Mouse (Mus musculus) layer of hippocampus, adult 2 months (tissue): ENCODE measurements around the gene Tmem101. TPM values are rescaled to one million over a fixed set of nuclear protein-coding genes. Genes with fewer than 3 reads are reported as not detected.
"Not testable (repeated sequence)": the region's sequence is repeated elsewhere in the genome, so short reads cannot be mapped to it uniquely, and the experiment has no call there.

Source experiments
- DNase-seq, 2 experiments: peaks; one replicate each; pipeline ENCODE4 v3.0.0; 2022; ENCODE audit warnings: low spot score in 2 of 2
- H3K27ac ChIP-seq: fragments of 200-600 bp; 2 replicates; pipeline ENCODE4 v1.8.1; 2022
- H3K4me3 ChIP-seq: fragments of 200-600 bp; 2 replicates; pipeline ENCODE4 v1.8.1; 2022; ENCODE audit warnings: mild to moderate bottlenecking
- CTCF ChIP-seq: fragments of 200-600 bp; conservative IDR thresholded peaks from 2 replicates; pipeline ENCODE4 v1.8.1; 2022; ENCODE audit warnings: antibody characterized with exemption, mild to moderate bottlenecking, moderate library complexity
- total RNA-seq, 2 experiments: library from RNA; stranded (reverse); gene quantifications; 2 replicates each; pipeline ENCODE4 v1.2.3; 2021

Tmem101 gene
- total RNA-seq, 2 experiments from 2014 or later: 26.5 to 27.1 TPM

DNA sequence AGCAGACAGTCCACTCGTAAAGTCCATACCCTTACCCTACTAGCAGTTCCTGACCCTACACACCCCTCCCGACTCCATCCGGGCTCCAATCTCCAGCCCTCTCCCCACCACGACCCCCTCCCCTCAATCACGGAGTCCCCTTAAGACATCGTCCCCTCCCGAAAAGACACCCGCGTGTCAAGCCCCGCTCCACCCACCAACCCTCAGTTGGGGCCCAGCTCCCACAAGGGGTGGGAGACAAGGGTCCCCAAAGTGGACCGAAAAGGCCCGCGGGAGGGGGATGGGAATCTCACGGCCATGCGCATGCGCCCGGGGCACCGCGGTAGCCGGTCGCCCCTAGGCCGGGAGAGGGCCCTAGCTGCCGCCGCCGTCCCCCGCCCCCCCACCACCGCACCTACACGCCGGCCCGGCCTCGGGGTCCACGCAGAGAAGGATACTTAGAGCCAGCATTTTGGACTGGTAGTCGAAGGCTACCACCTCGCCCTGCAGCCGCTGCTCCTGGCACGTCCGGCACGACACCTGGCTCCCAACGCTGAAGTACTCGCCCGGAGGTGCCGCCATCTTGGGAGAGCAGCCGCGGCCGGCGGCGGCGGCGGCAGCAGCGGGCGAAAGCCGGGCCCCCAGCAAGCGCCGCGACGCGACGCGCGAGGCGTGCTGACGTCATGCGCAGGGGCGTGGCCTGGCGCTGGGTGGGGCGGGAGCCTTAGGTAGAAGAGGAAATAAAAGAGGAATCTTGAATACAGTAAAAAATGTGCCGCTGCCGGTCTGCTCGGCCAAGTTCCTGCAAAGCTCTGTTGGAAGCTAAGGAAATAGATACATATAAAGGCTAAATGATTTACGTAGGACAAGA lies 28.7 kb upstream of the Tmem101 start, which contains the start of gene Lsm12:
Gene Lsm12 (minus strand): TSS at position 651 of the 850 bp plus-strand sequence.
- peak; percentile 13; the same call in 1 of the 2 replicates for TF ChIP-seq CTCF
- peak; percentile 92 to 97 for DNase-seq
- Histone ChIP-seq H3K4me3 (peak within 1 kb of the TSS; percentile 94), H3K27ac (peak within 1 kb of the TSS; percentile 91)

DNA sequence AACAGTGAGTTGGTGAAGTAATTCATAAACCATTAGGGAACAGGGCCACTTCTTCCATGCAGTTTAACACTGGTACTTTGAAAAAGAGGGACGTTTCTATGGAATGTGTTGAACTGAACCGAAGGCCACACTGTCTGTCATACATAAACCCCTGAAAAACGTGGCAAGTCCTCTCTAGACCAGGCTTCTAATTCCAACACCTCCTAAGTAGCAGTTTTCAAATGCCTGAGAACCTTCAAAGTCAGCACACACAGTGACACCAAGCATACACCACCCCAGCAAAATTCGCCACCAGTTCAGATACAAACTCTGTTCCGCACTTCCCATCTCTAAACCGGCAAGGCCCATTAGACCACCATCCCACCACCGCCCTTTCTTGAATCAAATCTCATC lies 28.0 kb upstream of the Tmem101 start:
- Histone ChIP-seq H3K4me3 (peak overlapping the region; percentile 94), H3K27ac (peak overlapping the region; percentile 91)
- DNase-seq: no peak
- TF ChIP-seq CTCF: no peak

- no peak overlapping the region for H3K27ac ChIP-seq
- no peak overlapping the region for H3K4me3 ChIP-seq
- no peak for DNase-seq
- TF ChIP-seq CTCF: no peak
Observed at GRCm38 (mm10) chr11:102179836-102180235, 23.6 kb upstream of the Tmem101 start.

DNA sequence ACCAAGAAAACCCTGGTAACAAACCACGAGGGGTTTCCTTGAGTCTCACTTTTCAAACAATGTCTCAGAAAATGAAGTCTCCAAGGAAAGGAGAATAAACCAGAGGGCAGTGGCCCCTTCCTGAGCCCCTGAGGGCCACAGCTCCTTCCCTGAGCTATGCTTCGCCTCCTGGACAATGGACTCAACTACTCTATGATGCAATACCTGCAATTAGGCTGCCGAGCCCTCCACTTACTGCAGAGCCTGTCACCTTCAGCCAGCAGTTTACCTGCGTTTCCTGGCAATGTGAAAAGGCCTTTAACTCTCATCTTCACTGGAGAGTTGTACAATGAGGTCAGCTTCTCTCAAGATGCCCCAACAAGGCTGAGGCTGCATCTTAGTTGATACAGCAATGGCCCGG lies 12.5 kb upstream of the Tmem101 start:
- H3K4me3 ChIP-seq: no peak overlapping the region
- TF ChIP-seq CTCF: no peak
- DNase-seq: no peak

GRCm38 (mm10) chr11:102167539-102167938 lies 11.3 kb upstream of the Tmem101 start:
- Histone ChIP-seq H3K27ac (peak overlapping the region; percentile 58; the same call in 1 of the 2 replicates), H3K4me3 (no peak overlapping the region)
- TF ChIP-seq CTCF: no peak
- DNase-seq: no peak

More for the DNA sequence above, 12.5 kb upstream of the Tmem101 start:
- H3K27ac ChIP-seq: peak overlapping the region; percentile 58; the same call in 1 of the 2 replicates

DNA sequence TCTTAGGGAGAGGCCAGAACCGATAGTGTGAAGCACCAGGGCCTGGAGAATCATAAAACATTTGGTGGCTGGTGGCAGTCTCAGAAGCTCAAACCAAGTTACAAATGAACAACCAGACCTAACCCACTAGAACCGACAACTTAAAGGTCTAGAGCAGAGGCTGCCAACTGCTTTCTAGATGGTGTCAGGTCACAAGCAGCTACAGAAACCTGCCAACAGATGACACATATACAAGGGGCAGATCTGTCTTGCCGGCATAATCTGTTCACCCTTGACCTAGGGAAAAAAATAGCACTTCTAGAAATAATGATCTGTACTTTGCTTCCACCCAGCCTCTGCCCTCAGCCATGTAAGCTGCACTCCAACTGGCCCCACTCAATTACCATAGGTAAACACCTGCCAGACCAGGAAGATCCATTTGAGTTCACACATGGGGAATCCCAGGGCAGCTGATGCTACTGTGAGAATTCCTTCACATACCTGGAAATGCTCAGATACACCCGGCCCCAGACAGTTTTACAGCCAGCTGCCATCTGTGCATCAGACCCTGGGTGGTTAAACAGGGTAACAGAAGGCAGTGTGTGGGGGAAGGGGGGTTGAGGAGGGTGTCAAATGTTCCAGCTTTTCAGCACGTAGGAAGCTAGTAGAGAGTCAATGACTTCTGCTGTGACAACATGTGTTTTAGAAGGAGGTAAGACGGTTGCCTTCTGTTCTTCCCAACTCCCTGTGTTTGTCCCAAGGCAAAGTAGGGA lies 9.9 kb upstream of the Tmem101 start:
- no peak overlapping the region for H3K4me3 ChIP-seq
- peak overlapping the region; percentile 58 for H3K27ac ChIP-seq
- TF ChIP-seq CTCF: no peak
- DNase-seq: peak; percentile 52 to 73

- Histone ChIP-seq H3K27ac (no peak overlapping the region), H3K4me3 (no peak overlapping the region)
- no peak for DNase-seq
- no peak for TF ChIP-seq CTCF
Observed at GRCm38 (mm10) chr11:102159781-102160180, 3.6 kb upstream of the Tmem101 start.

DNA sequence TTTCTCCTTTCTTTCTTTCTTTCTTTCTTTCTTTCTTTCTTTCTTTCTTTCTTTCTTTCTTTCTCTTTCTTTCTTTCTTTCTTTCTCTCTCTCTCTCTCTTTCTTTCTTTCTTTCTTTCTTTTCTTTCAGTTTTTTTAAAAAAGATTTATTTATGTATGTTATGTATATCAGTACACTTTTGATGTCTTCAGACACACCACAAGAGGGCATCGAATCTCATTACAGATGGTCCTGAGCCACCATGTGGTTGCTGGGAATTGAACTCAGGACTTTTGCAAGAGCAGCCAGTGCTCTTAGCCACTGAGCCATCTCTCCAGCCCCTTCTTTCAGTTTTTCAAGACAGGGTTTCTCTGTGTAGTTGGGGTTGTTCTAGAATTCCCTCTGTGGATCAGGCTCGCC lies 1.8 kb upstream of the Tmem101 start:
- H3K27ac ChIP-seq, DNase-seq, H3K4me3 ChIP-seq: not testable (repeated sequence)
- TF ChIP-seq CTCF: peak; percentile 41

GRCm38 (mm10) chr11:102156786-102157089 lies 534 bp upstream of the Tmem101 start:
- peak overlapping the region; percentile 80 for H3K4me3 ChIP-seq
- DNase-seq: no peak

DNA sequence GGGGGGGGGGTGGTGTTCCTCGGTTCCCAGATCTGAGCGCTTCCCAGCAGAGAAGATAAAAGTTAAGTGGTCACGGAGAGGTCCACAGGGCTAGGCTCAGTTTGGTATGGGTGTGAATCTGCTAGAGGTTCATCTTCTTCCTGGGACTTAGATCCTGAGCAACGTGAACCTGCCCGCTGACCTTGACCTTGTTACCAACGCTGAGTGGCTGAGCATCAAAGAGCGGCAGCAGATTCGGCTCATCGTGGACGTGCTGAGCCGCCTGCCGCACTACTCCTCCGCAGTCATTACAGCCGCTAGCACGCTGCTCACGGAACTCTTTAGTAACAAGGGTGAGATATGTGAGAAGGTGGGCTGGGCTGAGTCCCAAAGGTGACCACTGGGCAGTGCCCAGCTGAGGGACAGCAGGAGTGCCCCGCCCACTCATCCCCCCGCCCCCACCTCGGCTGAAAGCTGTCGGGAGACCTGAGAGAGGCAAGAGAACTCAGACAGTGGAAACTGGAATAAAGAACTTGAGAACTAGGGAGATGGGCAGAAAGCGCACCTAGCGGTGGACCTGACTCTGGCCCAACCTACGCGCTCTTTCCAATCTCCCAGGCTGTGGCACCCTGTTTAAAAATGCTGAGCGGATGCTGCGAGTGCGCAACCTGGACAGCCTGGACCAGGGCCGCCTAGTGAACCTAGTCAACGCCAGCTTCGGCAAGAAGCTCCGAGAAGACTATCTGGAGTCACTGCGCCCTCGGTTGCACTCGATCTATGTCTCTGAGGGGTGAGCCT lies 8.8 kb downstream of the Tmem101 start:
- Histone ChIP-seq H3K4me3 (no peak overlapping the region), H3K27ac (no peak overlapping the region)
- DNase-seq: no peak
- no peak for TF ChIP-seq CTCF

More at GRCm38 (mm10) chr11:102156786-102157089, 534 bp upstream of the Tmem101 start:
- peak overlapping the region; percentile 88; the same call in 1 of the 2 replicates for H3K27ac ChIP-seq
- no peak for TF ChIP-seq CTCF

- no peak overlapping the region for H3K4me3 ChIP-seq
- H3K27ac ChIP-seq: no peak overlapping the region
- DNase-seq: no peak
- no peak for TF ChIP-seq CTCF
Observed at GRCm38 (mm10) chr11:102146531-102146930, 9.7 kb downstream of the Tmem101 start.

GRCm38 (mm10) chr11:102146005-102146404 lies 10.2 kb downstream of the Tmem101 start:
- H3K4me3 ChIP-seq: no peak overlapping the region
- no peak overlapping the region for H3K27ac ChIP-seq

DNA sequence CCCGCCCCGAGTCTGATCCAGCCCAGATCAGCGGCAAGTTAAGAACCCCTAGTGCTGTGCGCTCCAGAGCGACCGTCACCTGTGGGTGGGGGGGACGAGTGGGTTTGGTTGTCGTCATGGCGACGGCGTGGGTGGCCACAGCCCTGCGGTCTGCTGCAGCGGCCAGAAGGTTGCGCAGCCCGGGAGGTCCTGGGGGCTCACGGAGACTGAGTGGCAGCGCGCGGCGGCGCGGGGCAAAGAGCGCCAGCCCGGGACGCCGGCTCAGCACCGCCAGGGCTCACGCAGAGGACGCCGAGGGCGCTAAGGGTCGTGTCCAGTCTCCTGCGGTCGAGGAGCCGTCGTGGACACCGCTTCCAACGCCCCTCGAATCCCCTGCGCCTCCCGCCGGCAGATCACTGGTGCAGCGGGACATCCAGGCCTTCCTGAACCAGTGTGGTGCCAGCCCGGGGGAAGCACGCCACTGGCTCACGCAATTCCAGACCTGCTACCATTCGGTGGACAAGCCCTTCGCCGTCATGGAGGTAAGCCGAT lies 10.7 kb downstream of the Tmem101 start, which contains the start of gene Nags:
Gene Nags (plus strand): TSS at position 43 of the 531 bp plus-strand sequence.
- no peak for TF ChIP-seq CTCF
- Histone ChIP-seq H3K27ac (no peak within 1 kb of the TSS), H3K4me3 (no peak within 1 kb of the TSS)
- no peak for DNase-seq

More at GRCm38 (mm10) chr11:102146005-102146404, 10.2 kb downstream of the Tmem101 start:
- TF ChIP-seq CTCF: no peak
- no peak for DNase-seq
